Mouse (Mus musculus): ENCODE results near the gene Ntn4.

GRCm38 (mm10) chr10:93766221-93766620 is 125.7 kb downstream of the Ntn4 start:
- TF ChIP-seq CTCF (IDR thresholded peaks at IDR 0.05) = no peak
- no peak for TF ChIP-seq POLR2A (IDR thresholded peaks at IDR 0.05; ENCODE audit: insufficient read depth, low read depth, low read length)
- TF ChIP-seq EP300 (IDR thresholded peaks at IDR 0.05; ENCODE audit: insufficient read depth, low read depth, low read length) = no peak
